Mouse (Mus musculus): ENCODE data around the gene Mgmt. TPM values are rescaled to one million over a fixed set of nuclear protein-coding genes. Genes with fewer than 3 reads are reported as not detected.
A peak's percentile ranks its signal among the peaks of the same experiment; 100 is the strongest.

Mgmt gene
- polyA plus RNA-seq, 1 experiment from 2014 or later, result 4.8 TPM

DNA sequence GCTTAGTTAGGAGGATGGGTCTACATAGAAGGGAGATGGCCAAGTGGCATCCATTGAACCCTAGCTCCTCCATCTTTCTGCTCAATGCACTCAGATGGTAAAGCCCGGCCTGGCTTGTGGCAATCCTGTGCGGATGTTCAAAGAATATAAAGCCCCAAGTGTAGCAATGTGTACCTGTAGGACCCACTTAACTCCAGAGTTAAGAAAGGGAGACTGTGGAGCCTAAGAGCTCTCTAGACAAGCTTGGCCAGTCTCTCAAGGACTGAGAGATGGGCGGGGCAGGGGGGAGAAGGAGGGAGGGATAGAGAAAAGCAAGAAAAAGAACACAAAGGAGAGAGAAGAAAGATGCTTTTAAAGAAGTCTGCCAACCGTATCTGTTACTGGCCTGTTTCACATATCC lies 27.9 kb upstream of the Mgmt start:
- Histone ChIP-seq H3K27me3 (ENCODE audit: insufficient read depth, poor library complexity, severe bottlenecking) (peaks cover 14% of the 10 kb centered on the region), H3K4me3 (no peak overlapping the region)
- 83% methylated on average over 4 of the region's 4 CpGs for WGBS

DNA sequence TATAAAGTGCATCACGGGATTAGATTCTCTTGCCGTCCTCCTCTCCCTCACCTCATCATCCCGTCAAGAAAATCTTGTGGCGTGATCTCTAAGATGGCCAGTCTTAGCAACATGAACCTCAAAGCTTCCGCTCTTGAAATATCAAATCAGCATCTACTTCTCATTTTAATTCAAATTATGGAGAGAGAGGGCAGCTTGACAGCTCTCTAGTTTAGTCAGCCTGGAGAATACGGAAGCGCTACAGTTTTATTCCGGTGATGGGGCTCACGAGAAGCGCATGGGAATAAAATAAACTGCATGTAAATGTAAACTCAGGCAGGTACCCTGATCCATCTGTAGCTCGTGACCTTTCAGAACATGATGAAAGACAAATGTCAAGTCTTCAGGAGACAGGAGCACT lies 22.9 kb upstream of the Mgmt start:
- H3K27me3 ChIP-seq (ENCODE audit: insufficient read depth, poor library complexity, severe bottlenecking), result peaks cover 33% of the 10 kb centered on the region

More for the DNA sequence above, 27.9 kb upstream of the Mgmt start:
- peaks cover 20% of the 10 kb centered on the region for H3K4me1 ChIP-seq (replicated peaks)
- no peak overlapping the region for H3K27ac ChIP-seq
- no peak for DNase-seq (ENCODE audit: low spot score)
- H3K9me3 ChIP-seq, result 0 out of 2 replicates have a peak, but pooled peaks cover 1% of the 10 kb centered on the region
- H3K36me3 ChIP-seq, result no peaks in the 10 kb centered on the region

DNA sequence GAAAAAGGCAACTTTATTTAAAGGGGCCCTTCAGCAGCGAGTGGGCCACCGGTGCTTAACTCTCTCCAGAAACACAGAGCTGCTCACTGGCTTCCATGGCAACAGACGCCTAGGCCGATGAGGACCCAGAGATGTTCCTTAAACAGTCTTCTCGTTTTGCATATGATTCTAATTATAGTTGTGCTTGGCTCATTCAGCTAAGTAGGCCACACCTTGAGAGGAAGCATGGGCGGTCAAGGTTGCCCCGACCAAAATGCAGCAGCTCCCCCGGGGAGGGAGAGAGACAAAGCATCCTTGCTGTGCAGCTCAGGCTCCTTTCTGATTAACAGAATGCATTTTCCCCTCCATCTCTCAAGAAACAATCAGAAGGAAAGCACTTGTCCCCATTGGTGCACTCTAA lies 22.4 kb upstream of the Mgmt start:
- 8% methylated on average over 8 of the region's 8 CpGs for WGBS

More for the DNA sequence above, 22.9 kb upstream of the Mgmt start:
- H3K9me3 ChIP-seq, result no peaks in the 10 kb centered on the region
- H3K4me1 ChIP-seq (replicated peaks), result peaks cover 10% of the 10 kb centered on the region
- no peak overlapping the region for H3K27ac ChIP-seq
- no peak overlapping the region for H3K4me3 ChIP-seq
- H3K36me3 ChIP-seq, result no peaks in the 10 kb centered on the region
- WGBS, result 70% methylated on average over 11 of the region's 11 CpGs
- no peak for DNase-seq (ENCODE audit: low spot score)

GRCm38 (mm10) chr7:136874396-136874795 lies 20.0 kb upstream of the Mgmt start:
- Histone ChIP-seq H3K36me3 (no peaks in the 10 kb centered on the region), H3K27me3 (ENCODE audit: insufficient read depth, poor library complexity, severe bottlenecking) (peaks cover 31% of the 10 kb centered on the region), H3K27ac (no peak overlapping the region), H3K9me3 (no peaks in the 10 kb centered on the region), H3K4me3 (no peak overlapping the region), H3K4me1 (replicated peaks) (peaks cover 10% of the 10 kb centered on the region)
- WGBS, result 50% methylated on average over 1 of the region's 1 CpGs
- DNase-seq (ENCODE audit: low spot score), result no peak

More for the DNA sequence above, 22.4 kb upstream of the Mgmt start:
- Histone ChIP-seq H3K36me3 (no peaks in the 10 kb centered on the region), H3K27ac (no peak overlapping the region), H3K9me3 (no peaks in the 10 kb centered on the region), H3K4me1 (replicated peaks) (peaks cover 10% of the 10 kb centered on the region), H3K4me3 (no peak overlapping the region), H3K27me3 (ENCODE audit: insufficient read depth, poor library complexity, severe bottlenecking) (peaks cover 30% of the 10 kb centered on the region)
- peak; percentile 23 for DNase-seq (ENCODE audit: low spot score)

- Histone ChIP-seq H3K4me3 (no peak overlapping the region), H3K27me3 (ENCODE audit: insufficient read depth, poor library complexity, severe bottlenecking) (0 out of 2 replicates have a peak, but pooled peaks cover 3% of the 10 kb centered on the region), H3K4me1 (replicated peaks) (no peaks in the 10 kb centered on the region), H3K27ac (no peak overlapping the region), H3K9me3 (no peaks in the 10 kb centered on the region), H3K36me3 (no peaks in the 10 kb centered on the region)
- DNase-seq (ENCODE audit: low spot score), result no peak
- 92% methylated on average over 4 of the region's 4 CpGs for WGBS
Measured at GRCm38 (mm10) chr7:136880386-136880785, 14.0 kb upstream of the Mgmt start.

DNA sequence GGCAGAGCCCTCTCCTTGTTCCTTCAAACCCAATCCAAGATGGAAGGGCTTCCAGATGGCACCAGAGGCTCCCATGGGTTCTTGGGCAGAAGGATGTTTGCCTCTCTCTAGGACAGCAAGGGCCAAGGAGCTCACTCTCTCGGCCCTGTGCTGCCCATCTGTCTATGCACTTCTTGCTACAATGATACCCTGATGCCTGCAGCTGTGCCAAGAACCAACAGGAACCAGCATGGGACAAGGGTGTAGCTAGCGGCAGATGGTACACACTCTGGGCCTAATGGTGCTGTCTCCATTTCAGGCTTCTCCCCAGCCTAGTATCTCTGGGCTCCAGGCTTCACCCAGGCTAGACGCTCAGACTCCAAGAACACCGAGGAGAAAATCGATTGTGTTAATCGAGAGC lies 6.3 kb upstream of the Mgmt start:
- WGBS, result 87% methylated on average over 6 of the region's 6 CpGs
- H3K27ac ChIP-seq, result no peak overlapping the region
- DNase-seq (ENCODE audit: low spot score), result no peak
- H3K4me1 ChIP-seq (replicated peaks), result no peaks in the 10 kb centered on the region
- H3K36me3 ChIP-seq, result no peaks in the 10 kb centered on the region
- H3K9me3 ChIP-seq, result no peaks in the 10 kb centered on the region
- 0 out of 2 replicates have a peak, but pooled peaks cover 4% of the 10 kb centered on the region for H3K27me3 ChIP-seq (ENCODE audit: insufficient read depth, poor library complexity, severe bottlenecking)
- H3K4me3 ChIP-seq, result no peak overlapping the region

DNA sequence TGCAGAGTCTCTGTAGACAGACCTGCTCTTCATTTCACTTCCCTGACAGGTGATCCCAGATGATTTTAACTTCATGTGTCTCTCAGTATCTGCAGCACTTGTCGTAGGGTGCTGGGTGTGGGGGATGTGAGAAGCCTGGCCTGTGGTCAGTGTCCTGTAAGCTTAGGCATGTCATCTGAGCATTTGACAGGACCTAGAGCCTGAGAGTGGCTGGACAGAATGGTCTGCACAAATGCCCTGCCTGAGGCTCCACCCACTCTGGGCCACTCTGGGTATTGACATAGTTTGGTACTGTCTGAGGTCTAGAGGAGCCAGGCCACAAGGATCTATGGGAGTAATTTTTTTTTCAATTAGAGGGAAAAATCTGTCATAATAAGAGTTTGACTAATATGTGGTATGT lies 942 bp downstream of the Mgmt start:
- no peaks in the 10 kb centered on the region for H3K27me3 ChIP-seq (ENCODE audit: insufficient read depth, poor library complexity, severe bottlenecking)
- DNase-seq (ENCODE audit: low spot score), result no peak
- H3K27ac ChIP-seq, result no peak overlapping the region
- WGBS, result 85% methylated on average over 1 of the region's 1 CpGs
- H3K4me3 ChIP-seq, result no peak overlapping the region
- H3K9me3 ChIP-seq, result no peaks in the 10 kb centered on the region
- peaks cover 15% of the 10 kb centered on the region for H3K4me1 ChIP-seq (replicated peaks)
- H3K36me3 ChIP-seq, result no peaks in the 10 kb centered on the region

- Histone ChIP-seq H3K36me3 (no peaks in the 10 kb centered on the region), H3K9me3 (no peaks in the 10 kb centered on the region), H3K27me3 (ENCODE audit: insufficient read depth, poor library complexity, severe bottlenecking) (no peaks in the 10 kb centered on the region), H3K27ac (no peak overlapping the region), H3K4me3 (no peak overlapping the region), H3K4me1 (replicated peaks) (peaks cover 15% of the 10 kb centered on the region)
- 92% methylated on average over 7 of the region's 7 CpGs for WGBS
- DNase-seq (ENCODE audit: low spot score), result no peak
Measured at GRCm38 (mm10) chr7:136895851-136896250, 1.4 kb downstream of the Mgmt start.

DNA sequence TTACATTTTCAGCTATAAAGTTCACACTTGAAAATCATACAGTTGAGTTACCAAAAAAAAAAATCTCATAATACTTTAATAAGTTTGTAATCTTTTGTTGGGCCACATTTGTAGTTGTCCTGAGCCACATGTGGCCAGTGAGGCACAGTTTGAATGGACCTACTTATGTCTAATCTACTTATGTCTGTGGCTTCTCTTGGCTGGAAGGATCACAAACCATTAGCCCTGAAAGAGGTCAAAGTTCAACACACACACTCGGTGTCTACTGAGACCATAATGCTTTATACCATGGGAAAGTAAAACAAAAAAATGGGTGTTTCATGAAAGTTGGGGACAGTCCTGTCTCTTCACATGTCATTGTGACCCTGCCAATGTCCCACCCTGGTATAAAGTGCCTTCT lies 3.1 kb downstream of the Mgmt start:
- H3K4me1 ChIP-seq (replicated peaks), result peaks cover 15% of the 10 kb centered on the region
- H3K27me3 ChIP-seq (ENCODE audit: insufficient read depth, poor library complexity, severe bottlenecking), result no peaks in the 10 kb centered on the region
- H3K9me3 ChIP-seq, result no peaks in the 10 kb centered on the region
- H3K27ac ChIP-seq, result no peak overlapping the region
- no peak for DNase-seq (ENCODE audit: low spot score)
- H3K4me3 ChIP-seq, result no peak overlapping the region
- H3K36me3 ChIP-seq, result no peaks in the 10 kb centered on the region
- WGBS, result 66% methylated on average over 1 of the region's 1 CpGs

GRCm38 (mm10) chr7:136898005-136898404 lies 3.6 kb downstream of the Mgmt start:
- no peaks in the 10 kb centered on the region for H3K9me3 ChIP-seq
- no peaks in the 10 kb centered on the region for H3K27me3 ChIP-seq (ENCODE audit: insufficient read depth, poor library complexity, severe bottlenecking)
- no peak overlapping the region for H3K27ac ChIP-seq
- no peaks in the 10 kb centered on the region for H3K36me3 ChIP-seq
- WGBS, result 88% methylated on average over 4 of the region's 4 CpGs
- DNase-seq (ENCODE audit: low spot score), result no peak
- peaks cover 15% of the 10 kb centered on the region for H3K4me1 ChIP-seq (replicated peaks)
- no peak overlapping the region for H3K4me3 ChIP-seq

- no peak overlapping the region for H3K27ac ChIP-seq
- DNase-seq (ENCODE audit: low spot score), result no peak
- 95% methylated on average over 11 of the region's 11 CpGs for WGBS
Measured at GRCm38 (mm10) chr7:136908616-136909144, 14.3 kb downstream of the Mgmt start.

DNA sequence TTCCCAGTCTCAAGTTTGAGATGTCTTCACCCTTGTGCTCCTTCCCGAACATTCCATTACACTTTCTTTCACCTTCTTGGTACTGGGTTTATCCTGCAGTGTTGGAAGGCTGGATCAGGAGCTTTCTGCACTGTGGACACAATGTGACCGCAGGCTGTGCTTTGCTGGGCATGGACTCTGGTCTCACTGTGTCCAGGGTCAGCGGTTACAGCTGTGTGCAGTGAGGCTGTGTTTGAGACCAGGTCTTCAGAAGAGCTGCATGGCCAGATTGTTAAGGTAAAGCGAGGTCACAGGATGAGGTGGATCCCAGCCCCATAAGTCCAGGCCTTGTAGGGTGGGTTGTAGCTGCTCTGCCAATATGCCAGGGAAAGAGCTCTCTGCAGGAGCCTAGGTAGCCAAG lies 18.5 kb downstream of the Mgmt start:
- WGBS, result 91% methylated on average over 4 of the region's 4 CpGs

More at GRCm38 (mm10) chr7:136908616-136909144, 14.3 kb downstream of the Mgmt start:
- no peak overlapping the region for H3K4me3 ChIP-seq
- no peaks in the 10 kb centered on the region for H3K9me3 ChIP-seq
- no peaks in the 10 kb centered on the region for H3K27me3 ChIP-seq (ENCODE audit: insufficient read depth, poor library complexity, severe bottlenecking)
- H3K36me3 ChIP-seq, result no peaks in the 10 kb centered on the region
- H3K4me1 ChIP-seq (replicated peaks), result peaks cover 6% of the 10 kb centered on the region; the same call in 1 of the 2 replicates

DNA sequence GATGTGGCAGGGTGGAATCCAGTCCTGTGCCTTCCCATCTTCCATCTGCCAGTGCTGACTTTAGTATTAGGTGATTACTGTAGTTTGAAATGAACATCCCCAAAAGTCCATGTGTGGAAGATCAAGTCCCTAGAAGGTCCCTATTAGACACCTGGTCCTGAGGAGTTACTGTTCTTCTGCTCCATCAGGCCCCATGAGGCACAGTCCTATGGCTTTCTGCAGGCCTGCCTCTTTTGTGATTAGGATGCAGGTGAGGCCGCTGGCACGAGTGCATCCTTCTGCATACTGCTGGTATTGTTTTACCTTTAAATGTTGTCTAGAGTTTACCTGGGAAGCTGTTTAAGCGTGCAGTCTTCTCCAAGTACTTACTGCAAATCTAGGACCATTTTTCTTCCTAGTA lies 21.6 kb downstream of the Mgmt start:
- H3K27ac ChIP-seq, result no peak overlapping the region
- 82% methylated on average over 3 of the region's 3 CpGs for WGBS
- DNase-seq (ENCODE audit: low spot score), result no peak
- no peak overlapping the region for H3K4me3 ChIP-seq
- H3K27me3 ChIP-seq (ENCODE audit: insufficient read depth, poor library complexity, severe bottlenecking), result no peaks in the 10 kb centered on the region
- no peaks in the 10 kb centered on the region for H3K36me3 ChIP-seq
- 0 out of 2 replicates have a peak, but pooled peaks cover 3% of the 10 kb centered on the region for H3K4me1 ChIP-seq (replicated peaks)
- H3K9me3 ChIP-seq, result no peaks in the 10 kb centered on the region

More for the DNA sequence above, 18.5 kb downstream of the Mgmt start:
- no peak overlapping the region for H3K27ac ChIP-seq
- H3K27me3 ChIP-seq (ENCODE audit: insufficient read depth, poor library complexity, severe bottlenecking), result no peaks in the 10 kb centered on the region
- H3K36me3 ChIP-seq, result no peaks in the 10 kb centered on the region
- no peak overlapping the region for H3K4me3 ChIP-seq
- no peak for DNase-seq (ENCODE audit: low spot score)
- H3K9me3 ChIP-seq, result no peaks in the 10 kb centered on the region
- H3K4me1 ChIP-seq (replicated peaks), result peaks cover 6% of the 10 kb centered on the region; the same call in 1 of the 2 replicates
